Mouse (Mus musculus): ENCODE results near the gene Ttc22. TPM values are rescaled to one million over a fixed set of nuclear protein-coding genes. Genes with fewer than 3 reads are reported as not detected.

Gene Ttc22
- total and polyA plus RNA-seq, 3 experiments, result 0.21 TPM; not detected in 2

DNA sequence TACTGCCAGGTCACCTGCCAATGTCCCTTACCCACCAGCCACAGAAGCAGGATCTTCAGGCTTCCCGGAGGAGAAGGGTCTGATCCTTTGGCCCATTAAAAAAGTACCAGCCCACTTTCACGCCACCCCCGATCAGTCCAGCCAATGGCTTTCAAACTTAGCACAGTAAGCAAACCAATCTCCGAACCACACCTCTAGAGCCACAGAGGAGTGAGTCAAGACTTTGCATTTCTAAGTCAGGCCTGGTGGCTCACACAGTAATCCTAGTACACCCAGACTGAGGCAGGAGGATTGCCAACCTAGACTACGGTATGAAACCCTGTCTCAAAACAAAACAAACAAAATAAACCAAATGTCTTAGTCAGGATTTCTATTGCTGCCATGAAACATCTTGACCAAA is 7.1 kb downstream of the Ttc22 start:
- Histone ChIP-seq H3K4me1 (ENCODE audit: control insufficient read depth, insufficient read depth, low read length) (no peaks in the 10 kb centered on the region), H3K27me3 (ENCODE audit: control insufficient read depth, insufficient read depth, low read length) (no peaks in the 10 kb centered on the region), H3K36me3 (ENCODE audit: control insufficient read depth, insufficient read depth, low read length) (no peaks in the 10 kb centered on the region), H3K27ac (no peak overlapping the region), H3K9ac (ENCODE audit: low read depth, low read length) (no peak overlapping the region), H3K4me3 (no peak overlapping the region), H3K79me2 (replicated peaks; ENCODE audit: control insufficient read depth, insufficient read depth, low read length) (no peaks in the 10 kb centered on the region)
- 70% methylated on average over 5 of the region's 5 CpGs for WGBS
- DNase-seq, result no peak
- TF ChIP-seq CTCF (IDR thresholded peaks at IDR 0.05), result no peak
- TF ChIP-seq EP300 (IDR thresholded peaks at IDR 0.05; ENCODE audit: insufficient read depth, low read depth, low read length), result no peak
- no peak for TF ChIP-seq POLR2A (IDR thresholded peaks at IDR 0.05; ENCODE audit: insufficient read depth, low read depth, low read length)
- intact Hi-C loops (cut with DNase I), result no loop called here

DNA sequence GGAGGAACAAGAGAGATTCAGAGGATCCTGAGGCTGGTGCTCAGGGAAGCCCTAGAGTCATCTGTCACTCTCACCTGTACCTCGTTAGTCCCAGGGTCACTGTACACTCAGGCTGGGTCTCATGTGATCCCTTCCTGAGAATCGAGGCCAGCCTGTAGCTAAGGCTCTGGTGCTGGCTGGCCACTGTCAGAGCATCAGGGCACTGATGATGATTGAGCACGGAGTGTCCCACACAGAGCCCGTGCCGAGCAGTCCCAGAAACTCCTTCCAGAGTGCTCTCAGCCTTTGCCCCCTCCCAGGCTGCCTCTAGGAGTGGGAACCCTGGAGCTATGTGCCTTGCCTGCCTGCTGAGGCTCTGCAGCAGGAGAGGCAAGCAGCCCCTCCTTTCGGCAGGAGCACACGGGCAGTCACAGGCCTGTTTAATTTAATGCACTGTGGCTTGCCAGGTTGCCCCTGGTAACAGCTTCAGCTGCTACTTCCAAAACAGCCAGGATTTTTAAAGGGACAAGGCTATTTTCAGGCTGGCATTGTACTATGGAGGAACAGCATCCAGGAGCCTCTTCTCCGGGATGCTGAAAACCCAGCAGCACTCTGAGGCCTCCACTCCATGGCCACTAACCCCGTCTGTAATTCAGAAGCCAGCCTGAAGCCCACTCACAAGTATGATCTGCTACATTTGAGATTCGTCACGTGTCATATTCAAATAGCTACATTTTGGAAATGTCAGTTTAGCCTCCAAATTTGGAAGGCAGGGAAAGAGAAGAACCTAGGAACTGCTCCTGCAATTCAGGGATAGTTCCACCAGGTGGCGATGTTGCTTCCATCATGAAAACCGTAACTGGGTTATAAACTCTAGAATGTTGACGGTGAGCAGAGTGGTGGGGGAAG is 8.3 kb downstream of the Ttc22 start:
- WGBS, result 33% methylated on average over 14 of the region's 14 CpGs
- DNase-seq, result peak; percentile 38 to 69
- Histone ChIP-seq H3K36me3 (ENCODE audit: control insufficient read depth, insufficient read depth, low read length) (no peaks in the 10 kb centered on the region), H3K4me1 (ENCODE audit: control insufficient read depth, insufficient read depth, low read length) (no peaks in the 10 kb centered on the region), H3K27me3 (ENCODE audit: control insufficient read depth, insufficient read depth, low read length) (no peaks in the 10 kb centered on the region), H3K9ac (ENCODE audit: low read depth, low read length) (no peak overlapping the region), H3K27ac (no peak overlapping the region), H3K4me3 (no peak overlapping the region), H3K79me2 (replicated peaks; ENCODE audit: control insufficient read depth, insufficient read depth, low read length) (no peaks in the 10 kb centered on the region)
- TF ChIP-seq POLR2A (IDR thresholded peaks at IDR 0.05; ENCODE audit: insufficient read depth, low read depth, low read length) (no peak), CTCF (IDR thresholded peaks at IDR 0.05) (no peak; the same call in 1 of the 2 replicates), EP300 (IDR thresholded peaks at IDR 0.05; ENCODE audit: insufficient read depth, low read depth, low read length) (no peak)
- intact Hi-C loops (cut with DNase I), result loop anchor here (1.0 to 5.0 kb wide), 2 partner anchors 78 to 532 kb away; no protein-coding TSS in a partner anchor

DNA sequence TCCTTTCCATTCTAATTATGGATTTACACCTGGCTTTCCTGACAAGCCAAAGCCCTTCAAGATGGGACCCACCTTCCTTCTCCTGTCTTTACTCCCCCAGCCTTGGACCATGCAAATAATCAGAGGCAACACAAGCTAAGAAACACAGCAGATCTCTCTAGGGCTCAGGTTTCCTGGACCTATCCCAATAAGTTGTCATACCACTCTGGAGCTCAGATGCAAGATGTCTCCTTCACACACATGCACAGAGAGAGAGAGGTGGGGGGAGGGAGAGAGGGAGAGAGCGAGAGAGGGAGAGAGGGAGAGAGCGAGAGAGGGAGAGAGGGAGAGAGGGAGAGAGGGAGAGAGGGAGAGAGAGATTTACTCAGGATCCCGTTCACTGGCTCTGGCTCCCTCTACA is 10.1 kb downstream of the Ttc22 start:
- no peak overlapping the region for H3K27ac ChIP-seq
- intact Hi-C loops (cut with DNase I), result loop anchor here (5.0 kb wide), 1 partner anchor 530 kb away; no protein-coding TSS in a partner anchor
- no peaks in the 10 kb centered on the region for H3K27me3 ChIP-seq (ENCODE audit: control insufficient read depth, insufficient read depth, low read length)
- H3K36me3 ChIP-seq (ENCODE audit: control insufficient read depth, insufficient read depth, low read length), result no peaks in the 10 kb centered on the region
- no peaks in the 10 kb centered on the region for H3K79me2 ChIP-seq (replicated peaks; ENCODE audit: control insufficient read depth, insufficient read depth, low read length)
- DNase-seq, result no peak
- H3K4me3 ChIP-seq, result no peak overlapping the region
- TF ChIP-seq EP300 (IDR thresholded peaks at IDR 0.05; ENCODE audit: insufficient read depth, low read depth, low read length) (no peak), CTCF (IDR thresholded peaks at IDR 0.05) (no peak), POLR2A (IDR thresholded peaks at IDR 0.05; ENCODE audit: insufficient read depth, low read depth, low read length) (no peak)
- H3K9ac ChIP-seq (ENCODE audit: low read depth, low read length), result no peak overlapping the region
- H3K4me1 ChIP-seq (ENCODE audit: control insufficient read depth, insufficient read depth, low read length), result no peaks in the 10 kb centered on the region
- WGBS, result 75% methylated on average over 1 of the region's 3 CpGs

GRCm38 (mm10) chr4:106633281-106634085 is 11.3 kb downstream of the Ttc22 start:
- no peak overlapping the region for H3K4me3 ChIP-seq
- H3K36me3 ChIP-seq (ENCODE audit: control insufficient read depth, insufficient read depth, low read length), result no peaks in the 10 kb centered on the region
- intact Hi-C loops (cut with DNase I), result loop anchor here (5.0 kb wide), 1 partner anchor 529 kb away; no protein-coding TSS in a partner anchor
- H3K9ac ChIP-seq (ENCODE audit: low read depth, low read length), result no peak overlapping the region
- no peak overlapping the region for H3K27ac ChIP-seq
- TF ChIP-seq CTCF (IDR thresholded peaks at IDR 0.05) (no peak), POLR2A (IDR thresholded peaks at IDR 0.05; ENCODE audit: insufficient read depth, low read depth, low read length) (no peak), EP300 (IDR thresholded peaks at IDR 0.05; ENCODE audit: insufficient read depth, low read depth, low read length) (no peak)
- 31% methylated on average over 8 of the region's 8 CpGs for WGBS
- no peaks in the 10 kb centered on the region for H3K4me1 ChIP-seq (ENCODE audit: control insufficient read depth, insufficient read depth, low read length)
- H3K27me3 ChIP-seq (ENCODE audit: control insufficient read depth, insufficient read depth, low read length), result no peaks in the 10 kb centered on the region
- no peak for DNase-seq
- H3K79me2 ChIP-seq (replicated peaks; ENCODE audit: control insufficient read depth, insufficient read depth, low read length), result no peaks in the 10 kb centered on the region

- H3K79me2 ChIP-seq (replicated peaks; ENCODE audit: control insufficient read depth, insufficient read depth, low read length), result no peaks in the 10 kb centered on the region
- H3K27ac ChIP-seq, result no peak overlapping the region
- H3K36me3 ChIP-seq (ENCODE audit: control insufficient read depth, insufficient read depth, low read length), result no peaks in the 10 kb centered on the region
- 41% methylated on average over 9 of the region's 9 CpGs for WGBS
- intact Hi-C loops (cut with DNase I), result loop anchor here (5.0 kb wide), 1 partner anchor 528 kb away; no protein-coding TSS in a partner anchor
- H3K4me3 ChIP-seq, result no peak overlapping the region
- no peaks in the 10 kb centered on the region for H3K4me1 ChIP-seq (ENCODE audit: control insufficient read depth, insufficient read depth, low read length)
- DNase-seq, result no peak
- H3K9ac ChIP-seq (ENCODE audit: low read depth, low read length), result no peak overlapping the region
- H3K27me3 ChIP-seq (ENCODE audit: control insufficient read depth, insufficient read depth, low read length), result no peaks in the 10 kb centered on the region
- no peak for TF ChIP-seq CTCF (IDR thresholded peaks at IDR 0.05)
Observed at GRCm38 (mm10) chr4:106634086-106634479, 11.9 kb downstream of the Ttc22 start.

Data from heart, adult 2 months (tissue).